Mouse (Mus musculus): ENCODE measurements around the gene Mnt. TPM values are rescaled to one million over a fixed set of nuclear protein-coding genes. Genes with fewer than 3 reads are reported as not detected.
A peak's percentile ranks its signal among the peaks of the same experiment; 100 is the strongest.

Mnt gene
- polyA plus RNA-seq, 1 experiment from 2014 or later: 5.3 TPM

- no peak overlapping the region for H3K27ac ChIP-seq
- no peak for ATAC-seq (ENCODE audit: low FRiP score, low read depth)
- H3K4me1 ChIP-seq: no peaks in the 10 kb centered on the region
- no peak overlapping the region for H3K9ac ChIP-seq
- no peak overlapping the region for H3K4me3 ChIP-seq
- no peaks in the 10 kb centered on the region for H3K9me3 ChIP-seq
- peaks cover 13% of the 10 kb centered on the region for H3K36me3 ChIP-seq
- H3K4me2 ChIP-seq (replicated peaks): no peak overlapping the region
- H3K27me3 ChIP-seq: no peaks in the 10 kb centered on the region
- 80% methylated on average over 9 of the region's 9 CpGs for WGBS
These were observed 33.7 kb downstream of the Mnt start for GRCm38 (mm10) chr11:74864421-74864820.

GRCm38 (mm10) chr11:74865252-74865651 lies 34.5 kb downstream of the Mnt start:
- H3K4me2 ChIP-seq (replicated peaks): no peak overlapping the region
- H3K4me1 ChIP-seq: no peaks in the 10 kb centered on the region
- peaks cover 13% of the 10 kb centered on the region for H3K36me3 ChIP-seq
- no peak overlapping the region for H3K9ac ChIP-seq
- H3K27ac ChIP-seq: no peak overlapping the region
- no peaks in the 10 kb centered on the region for H3K9me3 ChIP-seq
- no peaks in the 10 kb centered on the region for H3K27me3 ChIP-seq
- no peak overlapping the region for H3K4me3 ChIP-seq
- no peak for ATAC-seq (ENCODE audit: low FRiP score, low read depth)
- WGBS: 82% methylated on average over 9 of the region's 9 CpGs

GRCm38 (mm10) chr11:74866640-74867039 lies 35.9 kb downstream of the Mnt start:
- Histone ChIP-seq H3K4me2 (replicated peaks) (no peak overlapping the region), H3K27me3 (no peaks in the 10 kb centered on the region), H3K4me3 (no peak overlapping the region), H3K9me3 (no peaks in the 10 kb centered on the region), H3K9ac (no peak overlapping the region), H3K36me3 (peaks cover 13% of the 10 kb centered on the region), H3K27ac (no peak overlapping the region), H3K4me1 (peaks cover 10% of the 10 kb centered on the region)
- no peak for ATAC-seq (ENCODE audit: low FRiP score, low read depth)
- WGBS: 76% methylated on average over 4 of the region's 4 CpGs

GRCm38 (mm10) chr11:74867181-74867580 lies 36.5 kb downstream of the Mnt start:
- no peak overlapping the region for H3K9ac ChIP-seq
- no peak for ATAC-seq (ENCODE audit: low FRiP score, low read depth)
- H3K36me3 ChIP-seq: peaks cover 13% of the 10 kb centered on the region
- WGBS: 82% methylated on average over 2 of the region's 2 CpGs
- no peak overlapping the region for H3K4me3 ChIP-seq
- H3K4me1 ChIP-seq: peaks cover 13% of the 10 kb centered on the region
- H3K4me2 ChIP-seq (replicated peaks): no peak overlapping the region
- no peak overlapping the region for H3K27ac ChIP-seq
- H3K9me3 ChIP-seq: no peaks in the 10 kb centered on the region
- no peaks in the 10 kb centered on the region for H3K27me3 ChIP-seq

GRCm38 (mm10) chr11:74868046-74868760 lies 37.5 kb downstream of the Mnt start:
- Histone ChIP-seq H3K36me3 (peaks cover 13% of the 10 kb centered on the region), H3K27ac (no peak overlapping the region), H3K4me1 (peaks cover 13% of the 10 kb centered on the region), H3K9me3 (no peaks in the 10 kb centered on the region), H3K27me3 (no peaks in the 10 kb centered on the region), H3K4me3 (no peak overlapping the region), H3K9ac (no peak overlapping the region), H3K4me2 (replicated peaks) (no peak overlapping the region)
- ATAC-seq (ENCODE audit: low FRiP score, low read depth): no peak
- 89% methylated on average over 13 of the region's 13 CpGs for WGBS

GRCm38 (mm10) chr11:74869603-74870002 lies 38.9 kb downstream of the Mnt start:
- Histone ChIP-seq H3K4me3 (no peak overlapping the region), H3K4me2 (replicated peaks) (no peak overlapping the region), H3K9me3 (no peaks in the 10 kb centered on the region), H3K9ac (no peak overlapping the region), H3K36me3 (peaks cover 13% of the 10 kb centered on the region), H3K27ac (no peak overlapping the region), H3K27me3 (no peaks in the 10 kb centered on the region), H3K4me1 (peaks cover 21% of the 10 kb centered on the region)
- 87% methylated on average over 6 of the region's 6 CpGs for WGBS
- ATAC-seq (ENCODE audit: low FRiP score, low read depth): no peak

GRCm38 (mm10) chr11:74870544-74870943 lies 39.8 kb downstream of the Mnt start:
- no peaks in the 10 kb centered on the region for H3K9me3 ChIP-seq
- H3K36me3 ChIP-seq: peaks cover 9% of the 10 kb centered on the region
- no peak overlapping the region for H3K27ac ChIP-seq
- H3K27me3 ChIP-seq: no peaks in the 10 kb centered on the region
- H3K4me1 ChIP-seq: peaks cover 28% of the 10 kb centered on the region
- no peak overlapping the region for H3K4me2 ChIP-seq (replicated peaks)
- no peak overlapping the region for H3K4me3 ChIP-seq
- 67% methylated on average over 4 of the region's 4 CpGs for WGBS
- no peak for ATAC-seq (ENCODE audit: low FRiP score, low read depth)
- H3K9ac ChIP-seq: no peak overlapping the region

- no peak overlapping the region for H3K4me3 ChIP-seq
- H3K9me3 ChIP-seq: no peaks in the 10 kb centered on the region
- peaks cover 28% of the 10 kb centered on the region for H3K4me1 ChIP-seq
- H3K9ac ChIP-seq: peak overlapping the region; percentile 35
- H3K27me3 ChIP-seq: no peaks in the 10 kb centered on the region
- H3K4me2 ChIP-seq (replicated peaks): no peak overlapping the region
- WGBS: 28% methylated on average over 12 of the region's 12 CpGs
- no peak overlapping the region for H3K27ac ChIP-seq
- peaks cover 9% of the 10 kb centered on the region for H3K36me3 ChIP-seq
- ATAC-seq (ENCODE audit: low FRiP score, low read depth): no peak
These were observed 40.4 kb downstream of the Mnt start for GRCm38 (mm10) chr11:74870991-74871622.

- Histone ChIP-seq H3K36me3 (no peaks in the 10 kb centered on the region), H3K27ac (peak overlapping the region; percentile 55; the same call in 1 of the 2 replicates), H3K27me3 (no peaks in the 10 kb centered on the region), H3K4me2 (replicated peaks) (no peak overlapping the region), H3K4me3 (no peak overlapping the region), H3K9me3 (no peaks in the 10 kb centered on the region), H3K4me1 (peaks cover 37% of the 10 kb centered on the region), H3K9ac (peak overlapping the region; percentile 25; the same call in 1 of the 2 replicates)
- 47% methylated on average over 3 of the region's 3 CpGs for WGBS
- no peak for ATAC-seq (ENCODE audit: low FRiP score, low read depth)
These were observed 43.9 kb downstream of the Mnt start for GRCm38 (mm10) chr11:74874630-74875029.

- ATAC-seq (ENCODE audit: low FRiP score, low read depth): peak; percentile 81
- 0 out of 2 replicates have a peak overlapping the region, but pooled peaks have one; percentile 35 for H3K9ac ChIP-seq
- no peak overlapping the region for H3K27ac ChIP-seq
- 3% methylated on average over 9 of the region's 9 CpGs for WGBS
- H3K27me3 ChIP-seq: no peaks in the 10 kb centered on the region
- peaks cover 25% of the 10 kb centered on the region for H3K4me1 ChIP-seq
- H3K9me3 ChIP-seq: no peaks in the 10 kb centered on the region
- H3K4me2 ChIP-seq (replicated peaks): peak overlapping the region; percentile 46
- H3K4me3 ChIP-seq: no peak overlapping the region
- no peaks in the 10 kb centered on the region for H3K36me3 ChIP-seq
These were observed 46.1 kb downstream of the Mnt start for GRCm38 (mm10) chr11:74876801-74877200.

GRCm38 (mm10) chr11:74880999-74881398 lies 50.3 kb downstream of the Mnt start:
- H3K4me2 ChIP-seq (replicated peaks): no peak overlapping the region
- H3K9me3 ChIP-seq: no peaks in the 10 kb centered on the region
- H3K36me3 ChIP-seq: no peaks in the 10 kb centered on the region
- no peak overlapping the region for H3K4me3 ChIP-seq
- H3K27me3 ChIP-seq: no peaks in the 10 kb centered on the region
- peaks cover 8% of the 10 kb centered on the region for H3K4me1 ChIP-seq
- H3K27ac ChIP-seq: no peak overlapping the region
- WGBS: 91% methylated on average over 9 of the region's 9 CpGs
- no peak for ATAC-seq (ENCODE audit: low FRiP score, low read depth)
- no peak overlapping the region for H3K9ac ChIP-seq

GRCm38 (mm10) chr11:74881979-74882378 lies 51.3 kb downstream of the Mnt start:
- H3K27ac ChIP-seq: no peak overlapping the region; the same call in 1 of the 2 replicates
- H3K36me3 ChIP-seq: no peaks in the 10 kb centered on the region
- ATAC-seq (ENCODE audit: low FRiP score, low read depth): no peak
- WGBS: 74% methylated on average over 14 of the region's 14 CpGs
- peak overlapping the region; percentile 0; the same call in 1 of the 2 replicates for H3K9ac ChIP-seq
- H3K4me2 ChIP-seq (replicated peaks): no peak overlapping the region
- no peak overlapping the region for H3K4me3 ChIP-seq
- no peaks in the 10 kb centered on the region for H3K9me3 ChIP-seq
- no peaks in the 10 kb centered on the region for H3K27me3 ChIP-seq
- H3K4me1 ChIP-seq: peaks cover 1% of the 10 kb centered on the region; the same call in 1 of the 2 replicates
